Mouse (Mus musculus): ENCODE measurements around the gene Ctns. TPM values are rescaled to one million over a fixed set of nuclear protein-coding genes. Genes with fewer than 3 reads are reported as not detected.

The Ctns gene
- polyA plus RNA-seq (2012; rRNA removed) = 14.2 and 17.2 TPM in 2 replicates

- DNase-seq = no peak
- WGBS = under 1% methylated on average over 21 of the region's 22 CpGs
Observed at GRCm38 (mm10) chr11:73198603-73199229, at the start of gene Ctns. TSS of gene Ctns (minus strand) at chr11:73199042.

GRCm38 (mm10) chr11:73242777-73243176 is 43.9 kb upstream of the Ctns start:
- WGBS = 81% methylated on average over 4 of the region's 4 CpGs
- H3K4me1 ChIP-seq (ENCODE audit: control insufficient read depth, insufficient read depth, low read length) = no peaks in the 10 kb centered on the region
- no peak overlapping the region for H3K4me3 ChIP-seq (replicated peaks; ENCODE audit: extremely low read depth, low read depth, low read length)
- TF ChIP-seq POLR2A (IDR thresholded peaks at IDR 0.05; ENCODE audit: borderline replicate concordance, extremely low read depth, low read depth, low read length) (no peak), CTCF (IDR thresholded peaks at IDR 0.05; ENCODE audit: insufficient read depth, low read length) (no peak)
- no peak for DNase-seq

More at GRCm38 (mm10) chr11:73198603-73199229, at the start of gene Ctns:
- peak within 1 kb of the TSS; percentile 94 for H3K4me3 ChIP-seq (replicated peaks; ENCODE audit: extremely low read depth, low read depth, low read length)
- H3K4me1 ChIP-seq (ENCODE audit: control insufficient read depth, insufficient read depth, low read length) = 0 out of 2 replicates have a peak, but pooled peaks cover 4% of the 10 kb centered on the region
- peak; percentile 76; the same call in 1 of the 2 replicates for TF ChIP-seq POLR2A (IDR thresholded peaks at IDR 0.05; ENCODE audit: borderline replicate concordance, extremely low read depth, low read depth, low read length)
- TF ChIP-seq CTCF (IDR thresholded peaks at IDR 0.05; ENCODE audit: insufficient read depth, low read length) = no peak

- no peak for DNase-seq
- H3K4me1 ChIP-seq (ENCODE audit: control insufficient read depth, insufficient read depth, low read length) = no peaks in the 10 kb centered on the region
- TF ChIP-seq CTCF (IDR thresholded peaks at IDR 0.05; ENCODE audit: insufficient read depth, low read length) = no peak
- TF ChIP-seq POLR2A (IDR thresholded peaks at IDR 0.05; ENCODE audit: borderline replicate concordance, extremely low read depth, low read depth, low read length) = no peak
- no peak overlapping the region for H3K4me3 ChIP-seq (replicated peaks; ENCODE audit: extremely low read depth, low read depth, low read length)
- WGBS = 74% methylated on average over 6 of the region's 6 CpGs
Observed at GRCm38 (mm10) chr11:73242199-73242598, 43.4 kb upstream of the Ctns start.

- DNase-seq = no peak
- TF ChIP-seq POLR2A (IDR thresholded peaks at IDR 0.05; ENCODE audit: borderline replicate concordance, extremely low read depth, low read depth, low read length) (no peak), CTCF (IDR thresholded peaks at IDR 0.05; ENCODE audit: insufficient read depth, low read length) (no peak)
- WGBS = 58% methylated on average over 3 of the region's 3 CpGs
- H3K4me1 ChIP-seq (ENCODE audit: control insufficient read depth, insufficient read depth, low read length) = no peaks in the 10 kb centered on the region
- H3K4me3 ChIP-seq (replicated peaks; ENCODE audit: extremely low read depth, low read depth, low read length) = no peak overlapping the region
Observed at GRCm38 (mm10) chr11:73236731-73237130, 37.9 kb upstream of the Ctns start.

- 19% methylated on average over 5 of the region's 5 CpGs for WGBS
- no peaks in the 10 kb centered on the region for H3K4me1 ChIP-seq (ENCODE audit: control insufficient read depth, insufficient read depth, low read length)
- H3K4me3 ChIP-seq (replicated peaks; ENCODE audit: extremely low read depth, low read depth, low read length) = no peak overlapping the region
- TF ChIP-seq CTCF (IDR thresholded peaks at IDR 0.05; ENCODE audit: insufficient read depth, low read length) = no peak
- TF ChIP-seq POLR2A (IDR thresholded peaks at IDR 0.05; ENCODE audit: borderline replicate concordance, extremely low read depth, low read depth, low read length) = no peak
- no peak for DNase-seq
Observed at GRCm38 (mm10) chr11:73235990-73236701, 37.3 kb upstream of the Ctns start.

- no peak for DNase-seq
- Histone ChIP-seq H3K4me1 (ENCODE audit: control insufficient read depth, insufficient read depth, low read length) (no peaks in the 10 kb centered on the region), H3K4me3 (replicated peaks; ENCODE audit: extremely low read depth, low read depth, low read length) (no peak within 1 kb of the TSS)
- 85% methylated on average over 5 of the region's 5 CpGs for WGBS
- TF ChIP-seq POLR2A (IDR thresholded peaks at IDR 0.05; ENCODE audit: borderline replicate concordance, extremely low read depth, low read depth, low read length) (no peak), CTCF (IDR thresholded peaks at IDR 0.05; ENCODE audit: insufficient read depth, low read length) (no peak)
Observed at GRCm38 (mm10) chr11:73233992-73234391, 35.1 kb upstream of the Ctns start, which contains the start of gene Trpv1. TSS of gene Trpv1 (plus strand) at chr11:73234292.

GRCm38 (mm10) chr11:73232513-73232912 is 33.7 kb upstream of the Ctns start:
- WGBS = 50% methylated on average over 2 of the region's 2 CpGs
- TF ChIP-seq POLR2A (IDR thresholded peaks at IDR 0.05; ENCODE audit: borderline replicate concordance, extremely low read depth, low read depth, low read length) (no peak), CTCF (IDR thresholded peaks at IDR 0.05; ENCODE audit: insufficient read depth, low read length) (no peak)

GRCm38 (mm10) chr11:73230081-73230480 is 31.2 kb upstream of the Ctns start:
- TF ChIP-seq CTCF (IDR thresholded peaks at IDR 0.05; ENCODE audit: insufficient read depth, low read length) = no peak
- no peak for TF ChIP-seq POLR2A (IDR thresholded peaks at IDR 0.05; ENCODE audit: borderline replicate concordance, extremely low read depth, low read depth, low read length)
- DNase-seq = no peak
- 75% methylated on average over 5 of the region's 5 CpGs for WGBS
- H3K4me1 ChIP-seq (ENCODE audit: control insufficient read depth, insufficient read depth, low read length) = no peaks in the 10 kb centered on the region
- H3K4me3 ChIP-seq (replicated peaks; ENCODE audit: extremely low read depth, low read depth, low read length) = no peak overlapping the region

More at GRCm38 (mm10) chr11:73232513-73232912, 33.7 kb upstream of the Ctns start:
- Histone ChIP-seq H3K4me3 (replicated peaks; ENCODE audit: extremely low read depth, low read depth, low read length) (no peak overlapping the region), H3K4me1 (ENCODE audit: control insufficient read depth, insufficient read depth, low read length) (no peaks in the 10 kb centered on the region)
- DNase-seq = no peak

- DNase-seq = no peak
- TF ChIP-seq CTCF (IDR thresholded peaks at IDR 0.05; ENCODE audit: insufficient read depth, low read length) = no peak
- TF ChIP-seq POLR2A (IDR thresholded peaks at IDR 0.05; ENCODE audit: borderline replicate concordance, extremely low read depth, low read depth, low read length) = no peak
- 65% methylated on average over 5 of the region's 5 CpGs for WGBS
- no peaks in the 10 kb centered on the region for H3K4me1 ChIP-seq (ENCODE audit: control insufficient read depth, insufficient read depth, low read length)
- no peak overlapping the region for H3K4me3 ChIP-seq (replicated peaks; ENCODE audit: extremely low read depth, low read depth, low read length)
Observed at GRCm38 (mm10) chr11:73228881-73229280, 30.0 kb upstream of the Ctns start.
